Mouse (Mus musculus) bone marrow, adult 2 months (tissue): ENCODE measurements at regions not wholly inside any gene's neighbourhood (a gene's known extent, or its start where the extent isn't known, plus 50 kb on each side); places are given as distances from the start of the nearest gene placed in this dataset.

Experiments
- H3K27ac ChIP-seq: fragments of 200-500 bp; 2 replicates; pipeline ENCODE4 v1.5.1; 2012; ENCODE audit warnings: low read depth, mild to moderate bottlenecking, control low read depth, inconsistent platforms, low read length; ENCODE audit not compliant: control insufficient read depth, poor library complexity, insufficient read depth
- H3K4me1 ChIP-seq: fragments of 200-500 bp; 2 replicates; pipeline ENCODE4 v1.6.1; 2011; ENCODE audit warnings: low read length; ENCODE audit not compliant: control insufficient read depth, insufficient read depth
- H3K4me3 ChIP-seq: fragments of 200-500 bp; replicated peaks from 2 replicates; pipeline ENCODE3; 2011; ENCODE audit warnings: mild to moderate bottlenecking, low read depth, low read length, control low read depth; ENCODE audit not compliant: control insufficient read depth
- CTCF ChIP-seq: fragments of 200-500 bp; IDR thresholded peaks from 2 replicates; pipeline ENCODE4 v1.5.1; 2011; ENCODE audit warnings: low read length, control low read depth; ENCODE audit not compliant: control insufficient read depth, insufficient read depth
- POLR2A ChIP-seq: fragments of 200-500 bp; IDR thresholded peaks from 2 replicates; pipeline ENCODE4 v1.6.1; 2011; ENCODE audit warnings: low read depth, mild to moderate bottlenecking, control low read depth, low read length, borderline replicate concordance; ENCODE audit not compliant: control insufficient read depth
- WGBS: fragments of 180-500 bp; shearing (Covaris S2); methylation state at CpG from one replicate; pipeline ENCODE4 v1.1.7; 2018; 5-methylcytosine and 5-hydroxymethylcytosine counted together

DNA sequence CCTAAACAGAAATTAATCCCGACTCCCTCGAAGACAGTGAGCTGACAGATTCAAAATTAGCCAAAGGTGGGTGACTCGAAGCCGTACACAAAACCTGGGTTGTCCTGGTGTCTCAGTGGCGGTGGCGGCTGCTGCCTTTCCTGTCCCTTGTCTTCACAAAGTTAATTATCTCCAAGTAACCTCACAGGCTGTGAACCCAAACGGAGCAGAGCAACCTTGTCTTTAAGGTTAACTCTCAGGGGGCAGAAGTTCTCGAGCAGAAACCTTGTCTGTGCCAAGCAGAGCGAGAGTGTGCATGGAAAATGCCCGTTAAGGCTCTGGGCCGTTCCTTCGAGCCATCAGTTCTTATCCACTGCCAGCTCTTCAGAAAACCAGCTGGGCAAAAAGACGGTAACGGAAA lies 335.8 kb downstream of the Atp23 start:
- H3K4me3 ChIP-seq, result no peak overlapping the region
- TF ChIP-seq POLR2A, result no peak
- TF ChIP-seq CTCF, result no peak
- WGBS, result 83% methylated on average over 14 of the region's 14 CpGs
- H3K4me1 ChIP-seq, result no peaks in the 10 kb centered on the region
- H3K27ac ChIP-seq, result no peak overlapping the region

DNA sequence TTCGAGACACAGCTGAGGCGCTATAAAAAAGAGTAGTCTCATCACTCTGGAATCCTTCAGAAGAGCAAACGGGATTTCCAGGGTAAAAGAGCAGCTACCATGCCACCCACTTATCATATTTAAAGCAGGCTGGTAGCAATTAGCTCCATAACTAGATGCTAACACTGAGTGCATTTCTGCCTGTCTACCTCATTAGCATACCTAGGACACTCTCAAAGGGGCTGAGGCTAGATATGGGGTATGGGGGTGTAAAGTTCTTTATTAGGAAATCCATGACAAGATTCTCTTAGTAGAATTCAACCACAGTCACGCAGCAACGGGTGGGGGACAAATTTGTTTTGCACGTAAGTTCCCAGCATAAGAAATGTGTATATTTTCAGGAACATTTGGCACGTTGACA lies 346.1 kb downstream of the Atp23 start:
- Histone ChIP-seq H3K4me1 (peaks cover 2% of the 10 kb centered on the region; the same call in 1 of the 2 replicates), H3K4me3 (no peak overlapping the region), H3K27ac (no peak overlapping the region)
- WGBS, result 81% methylated on average over 7 of the region's 7 CpGs
- TF ChIP-seq CTCF, result no peak
- no peak for TF ChIP-seq POLR2A

DNA sequence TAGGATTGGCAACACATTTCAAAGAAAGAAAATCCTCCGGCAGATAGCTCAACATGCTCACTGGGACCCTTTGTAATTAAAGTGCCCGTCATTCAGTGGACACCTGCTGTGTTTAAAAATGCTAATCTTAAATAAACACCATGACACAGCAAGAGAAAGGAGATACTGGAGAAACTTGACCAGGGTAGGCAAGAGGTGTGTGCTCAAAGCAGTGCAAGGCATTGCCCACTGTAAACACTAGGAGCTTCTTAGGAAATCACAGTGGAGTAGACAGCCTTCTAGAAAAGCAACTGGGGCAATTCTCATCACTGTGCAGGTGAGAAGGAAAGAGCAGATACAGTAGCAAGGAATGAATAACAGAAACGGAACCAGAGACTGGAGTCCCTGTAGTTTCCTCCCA lies 369.2 kb downstream of the Atp23 start:
- H3K4me3 ChIP-seq, result no peak overlapping the region
- no peaks in the 10 kb centered on the region for H3K4me1 ChIP-seq
- WGBS, result 68% methylated on average over 3 of the region's 3 CpGs
- TF ChIP-seq POLR2A (no peak), CTCF (no peak)
- H3K27ac ChIP-seq, result no peak overlapping the region

DNA sequence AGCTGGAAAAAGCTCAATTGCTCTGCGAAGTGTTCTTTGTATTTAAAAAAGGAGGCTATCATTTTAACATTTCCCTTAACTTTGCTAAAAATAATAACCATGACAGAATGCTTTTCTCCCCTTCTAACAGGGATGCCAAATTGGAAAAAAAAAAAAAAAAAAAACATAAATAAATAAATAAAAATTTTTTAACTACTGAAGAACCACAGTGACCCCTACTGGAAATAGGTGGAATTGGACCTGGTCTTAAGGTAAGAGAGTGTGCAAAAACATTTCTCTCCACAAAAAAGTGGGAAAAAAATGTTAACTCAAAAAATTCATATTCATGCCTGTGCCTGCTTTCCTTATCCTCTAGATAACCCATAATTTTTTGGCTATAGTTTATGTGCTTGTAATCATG lies 369.8 kb downstream of the Atp23 start:
- no peak for TF ChIP-seq CTCF
- no peaks in the 10 kb centered on the region for H3K4me1 ChIP-seq
- 67% methylated on average over 1 of the region's 1 CpGs for WGBS
- no peak overlapping the region for H3K27ac ChIP-seq
- no peak overlapping the region for H3K4me3 ChIP-seq

DNA sequence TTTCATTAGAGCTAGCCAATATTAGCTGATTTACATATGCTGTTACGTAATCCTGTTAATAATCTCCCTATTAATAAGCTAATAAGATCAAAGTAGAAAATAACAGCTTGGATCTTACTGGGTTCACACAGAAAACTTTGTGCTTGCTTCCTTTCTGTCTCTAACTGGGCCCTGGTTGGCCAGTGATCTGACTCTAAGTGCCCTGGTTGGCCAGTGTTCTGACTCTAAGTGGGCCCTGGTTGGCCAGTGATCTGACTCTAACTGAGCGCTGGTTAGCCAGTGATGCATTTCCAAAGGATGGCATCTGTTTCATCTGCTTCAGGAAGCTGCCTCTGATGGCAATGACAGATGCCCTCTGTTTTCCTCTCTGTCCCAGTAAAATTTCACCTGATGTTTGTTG lies 372.4 kb downstream of the Atp23 start:
- Histone ChIP-seq H3K4me3 (no peak overlapping the region), H3K4me1 (no peaks in the 10 kb centered on the region), H3K27ac (no peak overlapping the region)
- WGBS, result 82% methylated on average over 2 of the region's 2 CpGs
- no peak for TF ChIP-seq CTCF
- TF ChIP-seq POLR2A, result no peak

DNA sequence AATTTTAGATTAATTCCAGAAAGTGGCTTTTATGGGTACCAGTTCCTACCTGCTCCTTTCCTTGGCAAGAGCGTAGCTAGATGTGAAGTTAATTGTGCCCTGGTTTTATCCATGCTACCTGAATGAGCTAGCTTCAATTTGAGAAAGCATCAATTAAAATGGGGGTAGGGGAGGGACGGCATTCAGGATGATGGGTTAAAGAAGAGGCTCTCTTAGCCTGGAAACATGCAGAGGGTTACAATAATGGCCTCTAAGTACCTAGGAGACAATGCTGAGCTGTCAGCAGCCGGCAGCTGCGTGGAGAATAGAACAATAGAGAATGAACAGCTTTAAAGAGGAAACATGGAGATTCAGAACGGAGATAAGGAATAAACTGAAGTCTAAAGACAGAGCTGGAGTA lies 375.0 kb downstream of the Atp23 start:
- 68% methylated on average over 5 of the region's 5 CpGs for WGBS
- H3K4me3 ChIP-seq, result no peak overlapping the region
- TF ChIP-seq POLR2A, result no peak
- TF ChIP-seq CTCF, result no peak

DNA sequence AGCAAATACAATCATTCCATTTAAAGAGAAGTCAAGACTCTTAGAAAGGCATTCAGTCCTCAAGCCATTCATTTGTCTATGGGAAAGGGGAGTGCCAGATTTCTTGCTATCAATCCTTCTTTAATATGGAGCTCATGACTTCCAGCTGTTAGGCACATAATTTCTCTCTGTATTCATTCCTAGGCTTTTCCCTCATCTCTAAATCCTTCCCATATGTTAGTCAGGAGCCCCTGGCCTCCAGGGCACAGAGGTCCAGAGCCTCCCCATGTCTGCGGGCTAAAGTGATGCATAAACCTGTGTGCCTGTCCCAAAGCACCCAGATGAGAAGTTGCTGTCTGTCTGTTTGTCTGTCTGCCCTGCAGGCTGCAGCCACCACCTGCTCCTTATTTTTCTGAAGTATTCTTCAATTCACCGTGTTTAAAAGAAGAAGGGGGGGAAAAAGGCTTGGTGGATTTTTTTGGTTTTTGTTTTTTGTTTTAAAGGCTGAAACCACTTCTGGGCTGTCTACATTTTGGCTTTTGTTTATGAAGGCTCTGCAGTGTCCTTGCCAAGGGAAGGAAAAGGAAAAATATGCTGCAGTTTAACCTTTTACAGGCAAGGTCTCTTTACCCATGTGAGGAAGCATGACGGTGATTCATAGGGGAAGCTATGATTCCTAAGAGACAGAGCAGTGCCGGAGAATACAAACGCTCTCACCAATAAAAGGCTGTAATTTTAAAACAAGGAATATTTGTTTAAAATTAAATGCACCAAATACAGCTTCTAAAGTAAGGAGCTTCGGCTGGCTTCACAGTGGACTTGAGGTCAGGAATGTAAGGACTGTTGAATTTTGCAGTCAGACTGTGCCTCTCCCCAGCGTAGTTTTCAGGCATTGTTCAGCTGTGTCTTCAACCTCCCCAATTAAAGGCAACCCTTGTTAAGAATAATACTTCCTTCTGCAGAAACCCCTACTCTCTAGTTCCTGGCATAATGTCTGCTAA lies 379.0 kb downstream of the Atp23 start:
- WGBS, result 67% methylated on average over 7 of the region's 7 CpGs
- H3K4me3 ChIP-seq, result no peak overlapping the region
- TF ChIP-seq POLR2A, result no peak
- no peak for TF ChIP-seq CTCF

More for the DNA sequence above, 375.0 kb downstream of the Atp23 start:
- no peak overlapping the region for H3K27ac ChIP-seq
- no peaks in the 10 kb centered on the region for H3K4me1 ChIP-seq

DNA sequence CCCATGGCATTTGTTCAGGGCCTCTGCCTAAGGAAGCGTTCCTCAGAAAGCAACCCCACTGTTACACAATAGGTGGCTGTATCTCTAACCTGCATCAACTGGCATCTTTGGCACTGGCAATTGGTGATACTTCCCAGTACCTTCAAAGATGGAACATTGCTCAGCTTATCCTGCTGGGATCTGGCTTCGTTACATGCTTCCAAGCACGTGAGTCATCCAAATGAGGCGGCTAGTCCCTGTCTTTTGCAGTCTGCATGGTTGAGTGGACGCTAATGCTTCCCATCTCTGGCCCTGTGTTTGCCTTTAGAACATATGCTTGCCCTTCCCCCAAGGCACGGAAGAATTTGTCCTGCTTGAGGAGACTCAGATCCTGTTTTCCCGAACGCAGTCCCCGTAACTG lies 380.2 kb downstream of the Atp23 start:
- WGBS, result 84% methylated on average over 9 of the region's 9 CpGs
- H3K4me3 ChIP-seq, result no peak overlapping the region
- TF ChIP-seq POLR2A (no peak), CTCF (no peak)
- no peaks in the 10 kb centered on the region for H3K4me1 ChIP-seq
- no peak overlapping the region for H3K27ac ChIP-seq

More for the DNA sequence above, 379.0 kb downstream of the Atp23 start:
- H3K4me1 ChIP-seq, result no peaks in the 10 kb centered on the region
- H3K27ac ChIP-seq, result no peak overlapping the region
